Mouse (Mus musculus): ENCODE results near the gene Mrgpra6.

The Mrgpra6 gene

DNA sequence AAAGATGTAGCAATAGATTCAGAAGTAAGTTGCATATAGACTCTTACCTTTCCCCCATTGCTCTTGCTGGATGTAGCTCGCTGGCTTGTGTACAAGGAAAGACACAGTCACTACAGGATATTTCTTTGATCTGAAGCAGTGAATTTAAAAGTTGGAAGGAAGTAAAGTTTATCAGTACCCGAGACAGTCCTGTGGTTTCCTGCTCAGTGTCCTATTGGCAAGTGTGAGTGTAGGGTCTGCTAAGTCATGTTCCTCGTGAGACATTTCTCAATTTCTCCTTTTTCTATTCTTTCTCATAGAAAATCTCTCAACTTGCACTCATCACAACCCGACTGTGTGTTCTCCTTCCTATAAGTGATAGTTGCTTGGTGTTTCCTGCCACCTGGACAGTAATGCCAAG, at the start of gene Mrgpra6:
Gene Mrgpra6, minus strand, starts transcription at position 91 of the 400 bp plus-strand sequence.
- DNase-seq (ENCODE audit: low spot score) = no peak

DNA sequence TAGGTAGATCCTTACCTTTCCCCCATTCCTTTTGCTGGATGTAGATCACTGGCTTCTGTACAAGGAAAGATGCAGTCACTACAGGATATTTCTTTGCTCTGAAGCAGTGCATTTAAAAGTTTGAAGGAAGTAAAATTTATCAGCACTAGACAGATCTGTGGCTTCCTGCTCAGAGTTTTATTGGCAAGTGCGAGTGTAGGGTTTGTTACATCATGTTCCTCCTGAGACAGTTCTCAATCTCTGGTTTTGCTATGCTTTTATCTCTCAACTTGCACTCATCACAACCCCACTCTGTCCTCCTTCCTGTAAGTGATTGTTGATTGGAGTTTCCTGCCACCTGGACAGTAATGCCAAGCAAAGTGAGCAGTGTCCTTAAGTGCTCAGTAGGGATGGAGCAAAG, 48.0 kb upstream of the Mrgpra6 start, which contains the start of gene Mrgpra9:
Gene Mrgpra9, minus strand, starts transcription at position 79 of the 400 bp plus-strand sequence.
- no peak for DNase-seq (ENCODE audit: low spot score)

DNA sequence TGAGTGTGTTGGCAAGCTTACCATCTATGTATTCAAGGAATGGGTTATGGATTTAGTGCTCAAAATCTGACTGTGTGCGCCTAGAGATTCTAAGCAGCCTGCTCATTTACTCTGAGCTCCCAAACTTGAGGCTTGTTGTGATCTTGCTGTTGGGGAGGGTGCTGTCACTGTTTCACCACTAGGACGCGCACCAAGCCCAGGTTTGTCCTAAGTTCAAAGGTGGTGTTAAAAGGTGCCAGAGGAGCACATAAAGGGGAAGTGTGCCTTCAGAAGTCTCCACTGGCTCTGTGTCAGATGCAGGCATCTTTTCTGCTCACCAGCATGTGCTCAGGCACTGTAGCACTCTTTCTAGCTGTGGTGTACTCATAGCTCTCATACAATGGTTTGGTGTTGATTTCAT, 39.9 kb upstream of the Mrgpra6 start:
- DNase-seq (ENCODE audit: low spot score) = no peak

DNA sequence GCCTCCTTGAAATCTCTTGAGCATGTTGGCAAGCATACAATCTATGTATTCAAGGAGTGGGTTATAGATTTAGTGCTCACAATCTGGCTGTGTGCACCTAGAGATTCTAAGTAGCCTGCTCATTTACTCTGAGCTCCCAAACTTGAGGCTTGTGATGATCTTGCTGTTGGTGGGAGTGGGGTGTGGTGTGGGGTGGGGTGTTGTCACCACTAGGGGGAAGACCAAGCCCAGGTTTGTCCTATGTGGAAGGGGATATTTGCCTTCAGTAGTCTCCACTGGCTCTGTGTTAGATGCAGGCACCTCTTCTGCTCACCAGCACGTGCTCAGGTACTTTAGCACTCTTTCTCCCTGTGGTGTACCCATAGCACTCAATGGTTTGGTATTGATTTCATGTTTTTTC, 9.4 kb downstream of the Mrgpra6 start:
- no peak for DNase-seq (ENCODE audit: low spot score)

DNA sequence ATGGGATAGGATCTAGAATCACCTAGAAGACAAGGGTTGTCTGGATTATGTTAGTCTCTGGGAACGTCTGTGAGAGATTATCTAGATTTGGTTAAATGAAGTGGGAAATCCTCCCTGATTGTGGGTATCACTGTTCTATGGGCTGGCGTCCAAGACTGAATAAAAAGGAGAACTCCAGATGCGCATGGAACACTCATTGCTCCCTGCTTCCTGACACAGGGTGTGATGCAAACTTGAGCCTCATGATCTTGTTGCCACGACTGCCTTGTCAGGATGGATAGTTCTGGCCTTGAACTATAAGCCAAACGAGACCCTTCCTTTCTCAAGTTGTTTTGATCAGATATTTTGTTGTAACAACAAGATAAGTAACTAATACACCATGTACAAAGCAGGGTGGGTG, 33.9 kb downstream of the Mrgpra6 start:
- DNase-seq (ENCODE audit: low spot score) = no peak

GRCm38 (mm10) chr7:47165028-47165427, 39.7 kb downstream of the Mrgpra6 start:
- DNase-seq (ENCODE audit: low spot score) = no peak

GRCm38 (mm10) chr7:47163203-47163602, 41.5 kb downstream of the Mrgpra6 start:
- no peak for DNase-seq (ENCODE audit: low spot score)

DNA sequence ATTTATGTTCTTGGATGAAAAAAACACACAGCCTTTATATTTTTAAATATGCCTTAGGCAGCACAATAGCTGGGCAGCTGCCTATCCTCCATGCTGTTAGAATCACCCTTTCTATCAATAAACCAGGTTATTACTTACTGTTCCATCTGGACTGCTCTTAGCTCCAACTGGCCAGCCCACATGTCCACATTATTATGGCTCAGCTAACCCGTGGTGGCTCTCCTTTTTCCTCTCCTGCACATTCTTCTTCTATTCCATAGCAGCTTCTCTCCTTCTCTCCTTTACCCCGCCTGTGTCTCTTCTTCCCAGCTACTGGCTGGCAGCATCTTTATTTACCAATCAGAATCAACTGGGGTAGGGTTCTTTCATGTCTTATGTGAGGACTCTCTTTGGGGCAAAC, 46.3 kb downstream of the Mrgpra6 start:
- DNase-seq (ENCODE audit: low spot score) = no peak

DNA sequence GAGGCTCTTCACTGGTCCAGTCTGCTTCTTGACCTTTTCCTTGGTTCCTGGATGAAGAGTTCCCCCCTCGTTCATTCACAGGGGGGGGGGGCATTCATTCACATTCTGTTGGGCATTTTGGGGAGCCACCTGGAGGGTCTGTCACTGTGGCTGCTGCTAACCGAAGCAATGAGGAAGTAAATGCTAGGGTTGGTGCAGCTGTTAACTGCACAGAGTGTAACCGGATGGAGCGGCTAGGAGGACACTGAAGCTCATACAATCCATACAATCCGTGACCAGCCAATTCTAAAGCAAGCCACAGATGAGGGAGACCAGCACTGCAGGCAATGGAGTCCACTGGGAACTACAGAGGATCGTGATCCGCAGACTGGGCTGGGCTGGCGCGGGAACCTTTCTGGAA, 47.0 kb downstream of the Mrgpra6 start:
- no peak for DNase-seq (ENCODE audit: low spot score)

GRCm38 (mm10) chr7:47155849-47156248, 48.9 kb downstream of the Mrgpra6 start:
- DNase-seq (ENCODE audit: low spot score) = no peak

DNA sequence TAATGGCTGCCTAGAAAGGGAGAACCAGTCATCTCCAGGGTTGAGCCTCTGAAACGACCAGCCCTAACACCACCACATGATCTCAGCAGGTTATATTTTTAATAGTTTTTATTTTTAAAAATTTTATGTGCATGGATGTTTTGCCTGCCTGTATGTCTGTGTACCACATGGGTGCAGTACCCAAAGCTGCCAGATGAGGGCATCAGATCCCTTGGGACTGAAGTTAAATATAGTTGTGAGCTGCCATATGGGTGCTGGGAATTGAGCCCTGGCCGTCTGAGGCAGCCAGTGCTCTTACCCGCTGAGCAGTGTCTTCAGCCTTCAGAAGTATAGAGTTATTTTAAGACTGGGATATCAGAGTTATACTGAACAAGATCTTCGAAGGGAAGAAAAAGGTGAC, 49.3 kb downstream of the Mrgpra6 start:
- DNase-seq (ENCODE audit: low spot score) = no peak

DNA sequence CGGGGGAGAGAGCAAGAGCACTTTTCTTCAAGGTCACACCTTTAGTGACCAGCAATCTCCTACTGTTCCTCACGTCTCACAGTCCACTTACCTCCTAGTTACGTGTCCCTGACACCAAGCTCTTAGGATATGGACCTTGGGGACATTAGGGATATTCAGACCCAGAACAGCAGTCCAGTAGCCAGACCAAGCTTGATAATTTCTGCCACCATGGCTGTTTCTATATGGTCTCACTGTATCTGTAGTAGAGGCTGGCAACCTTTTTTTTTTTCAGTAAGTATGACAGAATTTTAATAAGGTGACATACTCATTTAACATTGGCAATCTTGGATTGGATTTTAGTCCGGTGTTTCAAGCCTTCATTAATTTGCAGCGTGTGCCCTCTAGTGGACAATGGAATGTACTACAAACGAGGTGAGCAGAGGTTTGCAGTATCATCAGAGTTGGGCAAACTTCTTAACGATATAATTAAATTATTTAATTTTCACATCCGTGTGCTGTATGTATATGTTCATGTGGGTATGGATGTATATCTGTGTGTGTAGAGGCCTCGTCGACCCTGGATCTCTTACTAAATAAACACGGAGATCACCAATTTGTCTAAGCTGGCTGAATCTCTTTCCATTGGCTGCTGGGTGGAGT, 54.2 kb downstream of the Mrgpra6 start:
- peak; percentile 38 for DNase-seq (ENCODE audit: low spot score)

- DNase-seq (ENCODE audit: low spot score) = no peak
These were observed 56.4 kb downstream of the Mrgpra6 start for GRCm38 (mm10) chr7:47148298-47148697.

DNA sequence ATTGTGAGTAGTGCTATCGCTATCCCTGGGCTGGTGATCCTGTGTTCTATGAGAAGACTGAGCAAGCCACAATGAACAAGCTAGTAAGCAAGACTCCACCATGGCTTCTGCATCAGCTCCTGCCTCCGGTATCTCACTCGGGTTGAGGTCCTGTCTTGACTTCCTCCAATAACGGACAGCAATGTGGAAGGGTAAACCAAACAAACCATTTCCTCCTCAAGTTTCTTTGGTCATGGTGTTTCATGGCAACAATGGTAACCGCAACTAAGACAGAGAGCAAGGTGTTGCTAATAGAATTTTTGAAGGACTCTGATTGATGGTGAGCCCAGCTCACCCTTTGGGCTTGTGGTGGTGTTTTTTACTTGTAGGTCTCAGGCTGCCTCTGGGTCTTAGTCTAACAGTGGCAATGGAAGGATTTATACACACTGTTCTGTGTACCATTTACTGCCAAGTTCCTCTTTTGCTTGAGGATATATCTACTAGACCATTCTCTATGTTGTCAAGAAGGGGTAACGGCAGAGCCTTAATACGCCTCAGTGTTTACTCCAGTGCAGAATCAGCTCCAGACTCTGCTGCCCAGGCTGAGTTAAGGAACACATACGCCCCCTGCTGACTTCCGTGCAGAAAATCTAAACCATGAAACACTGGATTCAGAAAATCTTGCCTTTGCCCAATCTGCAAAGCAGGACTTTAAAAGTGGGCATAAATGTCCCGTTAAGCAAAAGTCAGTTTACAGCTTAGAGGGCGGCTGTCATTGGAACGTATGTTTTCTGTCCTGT, 58.5 kb downstream of the Mrgpra6 start:
- peak; percentile 20 for DNase-seq (ENCODE audit: low spot score)

DNA sequence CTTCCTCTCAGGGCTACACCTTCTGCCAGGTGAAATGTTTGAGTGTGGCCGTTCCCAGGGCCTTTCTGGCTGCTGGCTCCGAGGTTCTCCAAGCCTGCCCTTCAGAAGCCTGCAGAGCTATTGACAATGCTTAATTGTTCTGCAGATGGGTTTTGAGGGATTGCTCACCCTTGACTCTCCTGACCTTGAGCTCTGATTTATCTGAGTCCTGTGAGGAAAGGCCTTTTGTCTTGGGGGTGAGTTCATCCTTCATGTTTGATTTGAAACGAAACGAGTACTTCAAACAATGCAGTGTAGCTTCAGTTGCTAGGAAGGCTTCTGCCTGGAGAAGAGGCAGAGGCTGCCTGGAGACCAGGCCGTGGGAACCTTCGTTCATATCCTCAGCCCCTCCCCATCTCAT, 60.4 kb downstream of the Mrgpra6 start:
- no peak for DNase-seq (ENCODE audit: low spot score)

GRCm38 (mm10) chr7:47139823-47140325, 64.8 kb downstream of the Mrgpra6 start:
- no peak for DNase-seq (ENCODE audit: low spot score)

All from lung, postnatal 25 days (tissue).